Mouse (Mus musculus): ENCODE measurements around the gene Sugp1.
"Not testable (repeated sequence)": the region's sequence is repeated elsewhere in the genome, so short reads cannot be mapped to it uniquely, and the experiment has no call there.

The Sugp1 gene

DNA sequence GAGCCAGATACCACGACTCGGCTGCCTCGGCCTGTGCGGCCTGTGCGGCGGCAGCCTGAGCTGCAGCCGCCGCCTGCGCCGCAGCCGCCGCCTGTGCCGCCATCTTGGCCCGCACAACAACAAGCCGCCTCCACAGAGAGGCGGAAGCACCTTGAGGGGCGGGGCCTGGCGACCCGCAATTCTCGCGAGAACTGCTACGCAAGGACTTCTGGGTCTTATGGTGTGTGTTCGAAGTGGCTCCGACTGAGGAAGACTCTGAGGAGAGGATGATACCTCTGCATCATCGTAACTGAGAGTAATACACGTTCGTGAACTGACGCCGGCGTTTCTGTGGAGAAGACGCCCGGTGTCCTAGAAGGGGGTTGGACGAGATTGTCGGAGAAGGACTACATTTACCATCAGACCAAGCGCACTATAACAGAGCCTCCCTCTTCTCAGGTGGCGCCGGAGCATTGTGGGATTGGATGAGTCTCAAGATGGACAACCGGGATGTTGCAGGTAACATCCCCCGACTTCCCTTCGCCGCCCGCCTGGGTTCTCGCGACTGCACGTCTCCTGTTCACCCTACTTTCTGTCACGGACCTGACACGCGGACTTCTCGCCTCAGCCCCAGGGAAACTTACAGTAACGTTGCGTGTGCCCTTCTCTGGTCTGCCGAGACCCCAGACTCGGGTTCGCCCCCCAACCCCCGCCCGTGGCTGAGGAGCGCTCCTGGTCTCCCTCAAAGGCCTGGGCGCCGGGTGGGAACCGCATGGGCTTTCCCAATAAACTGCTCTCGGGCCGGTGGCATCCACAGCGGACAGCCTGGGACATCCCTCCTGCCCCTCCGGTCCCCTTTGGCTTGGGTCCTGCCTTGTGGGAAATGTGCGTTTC lies at the start of gene Sugp1, which contains the start of gene Mau2:
TSS of gene Sugp1 (plus strand) at position 231 of the 873 bp plus-strand sequence.
TSS of gene Mau2 (minus strand) at position 152 of the 873 bp plus-strand sequence.
- DNase-seq (ENCODE audit: low spot score): peak; percentile 98

- DNase-seq (ENCODE audit: low spot score): no peak
Measured at GRCm38 (mm10) chr8:69995422-69995775, 47.2 kb upstream of the Sugp1 start.

GRCm38 (mm10) chr8:69995776-69996588 lies 46.6 kb upstream of the Sugp1 start, which contains the start of gene Gatad2a:
Gatad2a (minus strand) TSS chr8:69996384.
- peak; percentile 100 for DNase-seq (ENCODE audit: low spot score)

DNA sequence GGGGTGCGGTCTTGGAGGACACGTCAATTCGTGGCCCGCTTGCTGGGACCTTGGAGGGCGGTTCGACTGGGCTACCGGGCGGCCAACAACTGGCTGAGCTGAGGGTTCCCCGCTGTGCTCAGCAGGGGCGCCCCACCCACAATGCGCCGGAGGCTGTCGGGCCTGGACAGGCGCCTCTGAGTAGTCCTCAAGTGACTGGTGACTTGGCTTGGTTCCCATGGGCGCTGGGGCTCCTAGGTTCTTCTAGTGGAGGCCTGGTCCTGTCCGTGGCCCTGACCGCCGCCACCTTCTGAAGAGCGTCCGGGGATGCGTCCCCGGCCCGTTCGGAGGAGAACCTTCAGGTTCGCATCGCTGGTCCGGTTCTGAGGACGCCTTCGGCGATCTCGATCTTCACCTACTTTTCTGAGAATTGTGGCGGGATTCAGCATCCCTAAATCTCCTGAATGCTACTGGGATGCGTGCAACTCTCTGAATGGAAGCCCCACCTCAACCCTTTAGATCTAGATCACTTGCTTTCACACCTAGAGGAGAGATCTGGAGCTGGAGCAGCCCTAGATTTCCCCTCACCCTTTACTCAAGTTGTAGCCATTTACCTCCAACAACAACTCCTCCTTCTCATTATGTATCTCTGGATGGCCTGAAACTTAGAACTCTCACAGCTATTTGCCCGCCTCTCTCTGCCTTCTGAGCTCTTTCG lies 45.9 kb upstream of the Sugp1 start:
- no peak for DNase-seq (ENCODE audit: low spot score)

DNA sequence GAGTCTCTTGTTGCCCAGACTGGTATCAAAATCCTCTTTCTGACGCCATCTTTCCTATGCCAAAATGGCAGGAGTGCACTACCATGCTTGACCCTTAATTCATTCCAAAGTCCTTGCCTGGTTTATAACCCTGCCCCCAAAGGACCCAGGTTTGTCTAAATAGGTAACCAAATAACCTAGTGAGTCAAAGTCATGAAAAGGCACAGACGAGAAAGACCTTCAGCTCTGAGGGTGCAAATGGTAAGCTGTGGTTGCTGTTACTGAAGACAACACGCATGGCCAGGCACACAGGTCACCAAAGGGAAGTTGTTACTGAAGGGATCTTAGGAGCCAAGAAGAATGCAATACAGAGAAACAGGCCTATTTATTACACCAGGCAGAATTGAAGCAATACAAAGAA lies 43.9 kb upstream of the Sugp1 start:
- no peak for DNase-seq (ENCODE audit: low spot score)

GRCm38 (mm10) chr8:69999236-69999635 lies 43.4 kb upstream of the Sugp1 start:
- no peak for DNase-seq (ENCODE audit: low spot score)

DNA sequence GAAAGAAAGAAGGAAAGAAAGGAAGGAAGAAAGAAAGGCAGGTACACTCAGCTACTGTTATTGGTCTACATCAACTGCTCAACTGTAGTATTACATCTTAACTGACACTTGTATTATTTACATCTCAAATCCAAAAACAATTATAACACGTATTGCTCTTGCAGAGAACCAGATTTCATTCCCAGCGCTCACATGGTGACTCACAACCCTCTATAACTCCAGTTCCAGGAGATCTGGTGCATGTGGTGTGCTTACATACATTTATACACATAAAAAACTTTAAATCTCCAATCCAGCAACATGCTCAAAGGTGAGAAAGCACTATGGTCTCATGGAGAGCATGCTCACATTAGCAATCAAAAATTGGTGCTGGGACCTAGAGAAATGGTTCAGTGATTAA lies 42.4 kb upstream of the Sugp1 start:
- DNase-seq (ENCODE audit: low spot score): no peak

DNA sequence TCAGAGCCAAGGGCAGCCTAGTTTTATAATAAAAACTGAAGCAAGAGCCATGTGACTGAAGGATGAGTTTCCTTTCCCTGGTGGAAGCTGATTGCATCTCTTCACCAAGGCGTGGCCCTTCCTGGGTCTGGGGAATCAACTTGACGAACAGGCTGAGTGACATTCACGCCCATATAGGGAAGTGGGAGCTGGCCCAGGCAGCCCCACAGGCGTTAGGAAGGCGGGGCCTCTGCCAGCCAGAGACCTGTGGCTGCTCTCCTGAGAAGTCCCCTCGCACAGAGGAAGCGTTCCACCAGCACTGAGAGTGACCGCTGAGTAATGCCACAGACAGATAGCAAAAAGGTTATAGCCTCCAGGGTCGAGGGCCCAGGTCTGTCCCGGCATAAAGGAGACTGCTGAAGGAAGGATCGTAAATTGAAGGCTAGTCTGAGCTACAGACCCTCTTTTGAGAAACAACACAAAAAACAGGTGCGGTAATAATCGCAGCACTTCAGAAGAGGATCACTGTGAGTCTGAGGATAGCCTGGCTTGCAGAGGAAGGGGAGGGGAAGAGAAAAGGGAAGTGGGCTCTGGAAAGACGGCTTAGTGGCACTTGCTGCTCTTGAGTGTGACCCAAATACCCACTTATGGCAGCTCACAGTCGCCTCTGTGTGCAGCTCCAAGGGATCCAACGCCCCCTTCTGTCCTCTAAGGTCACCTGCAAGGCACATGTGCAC lies 41.3 kb upstream of the Sugp1 start:
- DNase-seq (ENCODE audit: low spot score): peak; percentile 90

- DNase-seq (ENCODE audit: low spot score): not testable (repeated sequence)
Measured at GRCm38 (mm10) chr8:70001892-70002191, 40.8 kb upstream of the Sugp1 start.

DNA sequence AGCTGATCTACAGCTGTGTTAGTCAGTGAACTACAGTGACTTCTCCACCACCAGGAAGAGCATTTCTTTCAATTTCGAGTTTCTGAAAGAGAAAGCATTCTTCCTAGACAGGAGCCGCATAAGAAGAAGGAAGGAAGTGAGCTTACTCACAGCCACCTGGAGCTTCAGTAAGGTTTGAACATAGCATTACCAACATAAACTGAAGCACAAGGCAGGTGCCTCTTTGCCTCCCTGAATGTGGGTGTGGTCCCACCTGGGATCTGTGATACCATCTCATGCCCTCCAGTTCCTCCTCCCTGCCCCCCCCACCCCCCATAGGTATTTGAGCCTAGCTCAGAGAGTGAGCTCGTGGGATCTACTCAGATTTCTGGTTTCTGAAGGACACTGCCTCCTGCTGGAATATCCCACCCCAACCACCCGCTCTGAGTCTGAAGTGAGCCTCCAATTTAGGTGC lies 39.4 kb upstream of the Sugp1 start:
- no peak for DNase-seq (ENCODE audit: low spot score)

DNA sequence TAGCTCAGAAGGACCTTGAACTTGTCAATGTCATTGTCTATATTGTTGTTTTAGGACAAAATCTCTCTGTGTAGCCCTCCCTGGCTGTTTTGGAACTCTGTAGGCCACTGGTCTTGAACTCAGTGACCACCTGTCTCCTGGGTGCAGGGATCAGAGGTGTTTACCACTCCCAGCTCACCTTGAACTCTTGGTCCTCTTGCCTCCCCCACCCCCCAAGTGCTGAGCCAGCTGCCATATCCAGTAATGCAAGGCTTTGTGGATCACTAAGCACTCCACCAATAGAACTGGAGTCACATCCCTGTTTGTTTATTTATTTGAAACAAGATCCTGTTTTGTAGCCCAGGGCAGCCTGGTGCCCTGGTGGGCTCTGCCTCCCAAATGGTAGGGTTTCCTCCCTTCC lies 38.3 kb upstream of the Sugp1 start:
- DNase-seq (ENCODE audit: low spot score): no peak

DNA sequence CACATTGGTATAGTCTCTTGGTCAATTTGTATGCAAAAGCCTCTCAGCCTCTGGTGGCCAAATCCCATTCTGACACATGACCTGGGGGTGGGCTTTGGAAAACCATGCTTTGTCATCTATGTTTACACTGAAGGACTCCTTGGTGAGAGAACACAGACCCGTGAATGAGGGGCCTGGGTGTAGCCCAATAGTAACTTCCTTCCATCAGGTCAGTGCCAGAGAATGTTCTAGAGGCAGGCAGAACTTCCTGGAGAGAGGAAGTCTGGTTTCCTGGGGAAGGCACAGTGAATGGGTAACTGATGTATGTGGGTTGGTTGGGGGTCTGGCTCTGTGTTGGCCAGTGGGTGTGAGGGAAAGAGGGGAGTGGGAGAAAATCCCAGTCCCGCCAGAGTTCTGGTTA lies 37.4 kb upstream of the Sugp1 start:
- no peak for DNase-seq (ENCODE audit: low spot score)

- DNase-seq (ENCODE audit: low spot score): not testable (repeated sequence)
Measured at GRCm38 (mm10) chr8:70010796-70011195, 31.8 kb upstream of the Sugp1 start.

GRCm38 (mm10) chr8:70012350-70012749 lies 30.3 kb upstream of the Sugp1 start:
- DNase-seq (ENCODE audit: low spot score): no peak

- no peak for DNase-seq (ENCODE audit: low spot score)
Measured at GRCm38 (mm10) chr8:70012763-70013162, 29.9 kb upstream of the Sugp1 start.

GRCm38 (mm10) chr8:70015017-70015416 lies 27.6 kb upstream of the Sugp1 start:
- no peak for DNase-seq (ENCODE audit: low spot score)

DNA sequence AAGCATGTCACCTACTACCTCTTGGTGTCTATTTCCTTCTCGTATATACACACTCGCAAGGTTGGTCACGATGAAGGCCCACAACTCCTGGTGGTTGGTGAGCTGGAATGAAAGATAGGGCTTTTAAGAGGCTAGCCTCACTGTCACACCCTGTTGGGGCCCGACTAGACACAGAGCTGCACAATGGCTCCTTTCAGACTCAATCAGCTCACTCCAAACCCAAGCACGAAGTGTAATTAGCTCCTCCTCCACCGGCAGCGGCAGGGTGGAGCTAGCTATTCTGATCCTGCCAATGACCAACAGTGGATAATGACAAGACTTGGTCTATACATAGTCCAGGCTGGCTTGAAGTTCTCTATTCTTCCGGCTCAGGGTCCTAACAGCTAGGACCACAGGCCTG lies 19.0 kb upstream of the Sugp1 start:
- no peak for DNase-seq (ENCODE audit: low spot score)

- no peak for DNase-seq (ENCODE audit: low spot score)
Measured at GRCm38 (mm10) chr8:70026151-70026550, 16.5 kb upstream of the Sugp1 start.

DNA sequence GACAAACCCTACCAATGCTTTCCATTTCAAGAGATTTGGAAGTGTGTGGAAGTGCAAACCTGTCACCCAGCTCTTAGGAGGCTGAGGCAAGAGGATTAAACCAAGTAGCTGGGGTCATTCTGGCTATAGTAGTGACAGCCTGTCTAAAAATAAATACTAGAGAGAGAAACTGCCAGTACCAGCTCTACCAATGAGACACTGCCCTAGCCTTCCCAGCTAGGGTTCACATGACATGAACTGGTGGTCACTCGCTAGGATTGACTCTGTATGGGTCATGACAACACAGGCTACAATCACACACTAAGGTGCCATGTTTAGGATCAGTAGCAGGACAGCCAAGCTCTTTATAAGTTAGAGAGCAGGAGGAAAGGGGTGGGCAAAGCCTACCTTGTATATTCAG lies 12.4 kb upstream of the Sugp1 start:
- DNase-seq (ENCODE audit: low spot score): no peak

- DNase-seq (ENCODE audit: low spot score): no peak
Measured at GRCm38 (mm10) chr8:70037994-70038393, 4.6 kb upstream of the Sugp1 start.

DNA sequence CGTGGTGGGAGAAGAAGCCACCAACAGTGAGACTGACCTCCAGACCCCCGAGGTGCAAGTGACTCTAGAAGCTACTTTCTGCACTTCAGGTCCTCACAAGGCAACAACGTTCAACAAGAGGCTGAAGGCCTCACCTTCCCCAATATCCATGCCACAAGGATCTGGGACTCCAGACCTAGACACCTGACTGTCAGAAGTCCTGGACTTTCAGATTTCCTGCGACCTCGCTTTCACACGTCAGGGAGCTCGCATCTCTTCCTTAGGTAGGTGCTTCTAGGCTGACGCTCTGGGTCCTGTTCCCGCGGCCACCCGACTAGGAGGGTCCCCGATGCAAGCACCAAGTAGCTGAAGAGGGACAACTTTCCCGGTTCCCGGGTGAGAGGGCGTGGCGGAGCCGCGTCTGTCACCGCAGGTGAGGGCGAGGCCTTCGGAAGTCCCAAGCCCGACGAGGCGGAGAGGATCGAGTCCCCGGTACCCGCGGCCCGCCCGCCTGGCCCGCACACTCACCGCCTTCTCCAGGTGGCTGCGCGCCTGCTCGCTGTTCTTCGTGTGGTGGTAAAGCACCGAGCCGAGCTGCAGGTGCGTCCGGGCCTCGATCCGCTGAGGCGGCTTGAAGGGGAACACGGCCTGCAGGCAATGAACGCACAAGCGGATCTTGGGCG lies 597 bp upstream of the Sugp1 start:
- peak; percentile 47 for DNase-seq (ENCODE audit: low spot score)
